Mouse (Mus musculus) intestine, embryonic 16.5 days (tissue): ENCODE data around the gene Folr2. TPM values are rescaled to one million over a fixed set of nuclear protein-coding genes. Genes with fewer than 3 reads are reported as not detected.
A peak's percentile ranks its signal among the peaks of the same experiment; 100 is the strongest.

Source experiments
- ATAC-seq: fragments of 200-750 bp; cut with Nextera tagmentation; 2 replicates; pipeline ENCODE4 v1.8.0; 2017; ENCODE audit warnings: moderate TSS enrichment, moderate library complexity
- H3K27ac ChIP-seq: fragments of 300-500 bp; sonication (generic); 2 replicates; pipeline ENCODE4 v1.5.1; 2014; ENCODE audit warnings: mild to moderate bottlenecking, low read length
- H3K27me3 ChIP-seq: fragments of 300-500 bp; sonication (generic); replicated peaks from 2 replicates; pipeline ENCODE4 v1.6.1; 2014; ENCODE audit warnings: low read length, control low read depth, mixed read lengths; ENCODE audit not compliant: control insufficient read depth, insufficient read depth
- H3K36me3 ChIP-seq: fragments of 300-500 bp; sonication (generic); 2 replicates; pipeline ENCODE4 v1.6.1; 2014; ENCODE audit warnings: low read length, control low read depth; ENCODE audit not compliant: control insufficient read depth, insufficient read depth
- H3K4me1 ChIP-seq: fragments of 300-500 bp; sonication (generic); 2 replicates; pipeline ENCODE4 v1.6.1; 2014; ENCODE audit warnings: low read length, control low read depth, mixed read lengths; ENCODE audit not compliant: control insufficient read depth, insufficient read depth
- H3K4me2 ChIP-seq: fragments of 300-500 bp; sonication (generic); 2 replicates; pipeline ENCODE4 v1.6.1; 2014; ENCODE audit warnings: low read depth, low read length, control low read depth
- H3K4me3 ChIP-seq: fragments of 300-500 bp; sonication (generic); 2 replicates; pipeline ENCODE4 v1.5.1; 2014; ENCODE audit warnings: mild to moderate bottlenecking, low read length
- H3K9ac ChIP-seq: fragments of 300-500 bp; sonication (generic); 2 replicates; pipeline ENCODE4 v1.6.1; 2014; ENCODE audit warnings: low read depth, low read length
- H3K9me3 ChIP-seq: fragments of 300-500 bp; sonication (generic); 2 replicates; pipeline ENCODE4 v1.6.1; 2016; ENCODE audit warnings: low read length, control low read depth; ENCODE audit not compliant: control insufficient read depth
- WGBS: fragments of 180-500 bp; shearing (Covaris S2); extraction: QIAGEN DNeasy Blood & Tissue Kit; methylation state at CpG from one replicate; pipeline ENCODE4 v1.1.7; 2014; 5-methylcytosine and 5-hydroxymethylcytosine counted together
- polyA plus RNA-seq: library from polyadenylated mRNA; unstranded; fragments of >200 nt; fragmentation: Nextera tagmentation; extraction: Ambion mirVana; gene quantifications from 2 replicates; pipeline ENCODE4 v1.2.1, GENCODE M21; 2015

Folr2 gene
- polyA plus RNA-seq, 1 experiment from 2014 or later, result 2.6 TPM

GRCm38 (mm10) chr7:101833916-101834584 is 22.9 kb downstream of the Folr2 start:
- Histone ChIP-seq H3K27ac (no peak overlapping the region), H3K27me3 (no peaks in the 10 kb centered on the region), H3K4me1 (peaks cover 24% of the 10 kb centered on the region), H3K4me2 (no peak overlapping the region), H3K4me3 (no peak overlapping the region), H3K9me3 (no peaks in the 10 kb centered on the region), H3K36me3 (peaks cover 40% of the 10 kb centered on the region), H3K9ac (no peak overlapping the region)
- no peak for ATAC-seq
- WGBS, result 63% methylated on average over 3 of the region's 3 CpGs

- Histone ChIP-seq H3K36me3 (peaks cover 44% of the 10 kb centered on the region), H3K27ac (no peak overlapping the region), H3K9ac (no peak overlapping the region), H3K27me3 (no peaks in the 10 kb centered on the region), H3K4me3 (no peak overlapping the region), H3K9me3 (no peaks in the 10 kb centered on the region), H3K4me2 (no peak overlapping the region), H3K4me1 (peaks cover 20% of the 10 kb centered on the region)
- no peak for ATAC-seq
- WGBS, result 63% methylated on average over 5 of the region's 5 CpGs
Observed at GRCm38 (mm10) chr7:101833352-101833751, 23.6 kb downstream of the Folr2 start.

DNA sequence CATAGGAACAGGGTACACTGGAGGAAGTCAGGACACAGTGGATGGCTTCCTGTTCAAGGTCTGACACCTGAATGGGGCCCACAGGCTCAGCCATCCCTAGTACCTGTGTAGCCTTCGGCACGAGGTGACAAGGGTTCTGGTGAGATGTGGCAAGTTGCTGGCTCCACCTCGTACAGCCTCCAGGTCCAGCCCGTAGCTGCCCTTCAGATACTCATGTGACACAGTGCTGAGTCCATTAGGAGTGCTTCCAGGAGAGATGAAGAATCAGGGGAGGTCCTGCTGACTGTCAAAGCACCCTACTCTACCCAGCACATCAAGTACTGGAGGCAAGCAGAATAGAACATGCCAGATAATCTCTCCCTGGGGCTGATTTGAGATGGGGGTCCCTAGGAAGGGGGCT is 24.6 kb downstream of the Folr2 start:
- no peak overlapping the region for H3K4me3 ChIP-seq
- H3K9ac ChIP-seq, result no peak overlapping the region
- peaks cover 20% of the 10 kb centered on the region for H3K4me1 ChIP-seq
- no peak for ATAC-seq
- no peak overlapping the region for H3K27ac ChIP-seq
- no peak overlapping the region for H3K4me2 ChIP-seq
- H3K9me3 ChIP-seq, result no peaks in the 10 kb centered on the region
- 91% methylated on average over 4 of the region's 4 CpGs for WGBS
- H3K27me3 ChIP-seq, result no peaks in the 10 kb centered on the region
- peaks cover 50% of the 10 kb centered on the region for H3K36me3 ChIP-seq

- Histone ChIP-seq H3K9me3 (no peaks in the 10 kb centered on the region), H3K4me1 (peaks cover 20% of the 10 kb centered on the region), H3K4me3 (no peak overlapping the region), H3K27me3 (no peaks in the 10 kb centered on the region), H3K36me3 (peaks cover 55% of the 10 kb centered on the region), H3K27ac (no peak overlapping the region), H3K9ac (no peak overlapping the region), H3K4me2 (no peak overlapping the region)
- 97% methylated on average over 8 of the region's 8 CpGs for WGBS
- no peak for ATAC-seq
Observed at GRCm38 (mm10) chr7:101831437-101831836, 25.6 kb downstream of the Folr2 start.

GRCm38 (mm10) chr7:101830373-101830772 is 26.6 kb downstream of the Folr2 start:
- no peak for ATAC-seq
- H3K4me2 ChIP-seq, result no peak overlapping the region
- H3K27ac ChIP-seq, result no peak overlapping the region
- H3K9ac ChIP-seq, result no peak overlapping the region
- no peaks in the 10 kb centered on the region for H3K9me3 ChIP-seq
- 100% methylated on average over 3 of the region's 3 CpGs for WGBS
- H3K4me1 ChIP-seq, result peaks cover 12% of the 10 kb centered on the region
- no peak overlapping the region for H3K4me3 ChIP-seq
- H3K27me3 ChIP-seq, result no peaks in the 10 kb centered on the region
- peaks cover 58% of the 10 kb centered on the region for H3K36me3 ChIP-seq

GRCm38 (mm10) chr7:101823758-101824630 is 33.0 kb downstream of the Folr2 start:
- Histone ChIP-seq H3K9me3 (no peaks in the 10 kb centered on the region), H3K4me1 (peaks cover 17% of the 10 kb centered on the region), H3K4me2 (no peak overlapping the region), H3K27me3 (peaks cover 24% of the 10 kb centered on the region), H3K4me3 (no peak overlapping the region), H3K9ac (no peak overlapping the region; the same call in 1 of the 2 replicates), H3K27ac (no peak overlapping the region), H3K36me3 (peaks cover 18% of the 10 kb centered on the region)
- ATAC-seq, result no peak
- 84% methylated on average over 18 of the region's 18 CpGs for WGBS

GRCm38 (mm10) chr7:101822836-101823757 is 33.9 kb downstream of the Folr2 start:
- Histone ChIP-seq H3K4me2 (no peak overlapping the region), H3K9me3 (no peaks in the 10 kb centered on the region), H3K4me1 (peaks cover 22% of the 10 kb centered on the region), H3K27me3 (peaks cover 33% of the 10 kb centered on the region), H3K27ac (no peak overlapping the region), H3K36me3 (peaks cover 12% of the 10 kb centered on the region), H3K4me3 (no peak overlapping the region), H3K9ac (no peak overlapping the region)
- 45% methylated on average over 32 of the region's 32 CpGs for WGBS
- peak; percentile 15; the same call in 1 of the 2 replicates for ATAC-seq

DNA sequence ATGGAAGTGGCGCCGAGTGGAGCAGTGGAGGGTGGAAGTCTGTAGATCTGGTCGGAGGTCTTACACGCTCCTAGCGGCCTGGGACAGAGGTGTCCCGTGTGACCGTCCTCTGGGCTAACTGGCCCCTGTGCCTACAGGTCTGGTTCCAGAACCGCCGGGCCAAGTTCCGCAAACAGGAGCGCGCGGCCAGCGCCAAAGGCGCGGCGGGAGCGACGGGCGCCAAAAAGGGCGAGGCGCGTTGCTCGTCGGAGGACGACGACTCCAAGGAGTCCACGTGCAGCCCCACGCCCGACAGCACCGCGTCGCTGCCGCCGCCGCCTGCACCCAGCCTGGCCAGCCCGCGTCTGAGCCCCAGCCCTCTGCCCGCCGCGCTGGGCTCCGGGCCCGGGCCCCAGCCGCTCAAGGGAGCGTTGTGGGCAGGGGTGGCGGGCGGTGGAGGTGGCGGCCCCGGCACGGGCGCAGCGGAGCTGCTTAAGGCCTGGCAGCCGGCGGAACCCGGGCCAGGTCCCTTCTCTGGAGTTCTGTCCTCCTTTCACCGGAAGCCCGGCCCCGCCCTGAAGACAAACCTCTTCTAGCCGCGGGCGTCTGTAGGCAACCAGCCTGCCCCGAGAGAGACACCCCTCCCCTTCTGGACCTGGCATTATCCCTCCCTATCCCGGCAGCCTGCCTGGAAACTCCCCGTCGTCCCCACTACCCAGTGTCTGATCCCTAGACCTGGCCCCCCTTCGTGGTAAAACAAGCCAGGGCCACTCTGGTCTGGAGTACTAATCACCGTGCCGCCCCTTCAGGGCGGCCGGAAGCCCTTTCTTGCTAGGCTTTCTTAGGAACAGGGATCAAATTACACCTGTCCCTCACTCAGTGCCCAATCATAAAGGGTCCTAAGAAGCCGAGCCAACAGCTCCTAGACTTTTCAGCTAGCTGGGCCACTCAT is 35.2 kb downstream of the Folr2 start:
- H3K27ac ChIP-seq, result no peak overlapping the region
- H3K4me2 ChIP-seq, result peak overlapping the region; percentile 97
- peaks cover 28% of the 10 kb centered on the region for H3K4me1 ChIP-seq
- peak; percentile 74 for ATAC-seq
- 1% methylated on average over 70 of the region's 71 CpGs for WGBS
- H3K36me3 ChIP-seq, result peaks cover 6% of the 10 kb centered on the region
- peak overlapping the region; percentile 80 for H3K9ac ChIP-seq
- no peaks in the 10 kb centered on the region for H3K9me3 ChIP-seq
- peaks cover 46% of the 10 kb centered on the region for H3K27me3 ChIP-seq
- H3K4me3 ChIP-seq, result peak overlapping the region; percentile 56
